Mouse (Mus musculus) CH12.LX (cell line): ENCODE results near the gene Oosp2.

ENCODE experiments used
- CHD1 ChIP-seq: IDR thresholded peaks from 2 replicates; pipeline ENCODE4 v1.6.1; 2012; ENCODE audit warnings: low read depth, low read length, improper control_type of control experiment, inconsistent platforms
- CTCF ChIP-seq, 2 experiments: IDR thresholded peaks in 1 of 2; conservative IDR thresholded peaks in 1 of 2; 2 replicates each; pipeline ENCODE4 v1.5.1; 2011 to 2012; ENCODE audit warnings: low read depth in 2 of 2, low read length in 2 of 2, improper control_type of control experiment in 1 of 2, inconsistent platforms in 1 of 2, mild to moderate bottlenecking in 1 of 2, moderate library complexity in 1 of 2
- ELF1 ChIP-seq: IDR thresholded peaks from 2 replicates; pipeline ENCODE4 v1.6.1; 2014; ENCODE audit warnings: low read depth, mild to moderate bottlenecking, inconsistent platforms, low read length, improper control_type of control experiment
- EP300 ChIP-seq: IDR thresholded peaks from 2 replicates; pipeline ENCODE4 v1.6.1; 2011; ENCODE audit warnings: low read length, improper control_type of control experiment
- ETS1 ChIP-seq: conservative IDR thresholded peaks from 2 replicates; pipeline ENCODE4 v1.6.1; 2012; ENCODE audit warnings: low read depth, mild to moderate bottlenecking, inconsistent platforms, low read length, improper control_type of control experiment, moderate library complexity
- GABPA ChIP-seq: IDR thresholded peaks from 2 replicates; pipeline ENCODE4 v1.6.1; 2012; ENCODE audit warnings: low read depth, low read length, improper control_type of control experiment, inconsistent platforms; ENCODE audit not compliant: insufficient replicate concordance
- MAZ ChIP-seq: IDR thresholded peaks from 2 replicates; pipeline ENCODE4 v1.6.1; 2012; ENCODE audit warnings: low read depth, mild to moderate bottlenecking, inconsistent platforms, low read length, improper control_type of control experiment, moderate library complexity
- POLR2A ChIP-seq: IDR thresholded peaks from 2 replicates; pipeline ENCODE4 v1.6.1; 2011; ENCODE audit warnings: low read depth, mild to moderate bottlenecking, improper control_type of control experiment, low read length
- RCOR1 ChIP-seq: conservative IDR thresholded peaks from 2 replicates; pipeline ENCODE4 v1.6.1; 2012; ENCODE audit warnings: low read depth, mild to moderate bottlenecking, inconsistent platforms, low read length, improper control_type of control experiment
- TCF12 ChIP-seq: IDR thresholded peaks from 2 replicates; pipeline ENCODE4 v1.6.1; 2014; ENCODE audit warnings: low read depth, mild to moderate bottlenecking, inconsistent platforms, low read length, improper control_type of control experiment
- USF1 ChIP-seq: IDR thresholded peaks from 2 replicates; pipeline ENCODE4 v1.6.1; 2014; ENCODE audit warnings: low read depth, mild to moderate bottlenecking, inconsistent platforms, low read length, improper control_type of control experiment
- ZC3H11A ChIP-seq: IDR thresholded peaks from 2 replicates; pipeline ENCODE4 v1.6.1; 2012; ENCODE audit warnings: low read depth, mild to moderate bottlenecking, inconsistent platforms, low read length, improper control_type of control experiment
- ZKSCAN1 ChIP-seq: IDR thresholded peaks from 2 replicates; pipeline ENCODE4 v1.6.1; 2012; ENCODE audit warnings: low read depth, inconsistent platforms, low read length, improper control_type of control experiment, borderline replicate concordance

DNA sequence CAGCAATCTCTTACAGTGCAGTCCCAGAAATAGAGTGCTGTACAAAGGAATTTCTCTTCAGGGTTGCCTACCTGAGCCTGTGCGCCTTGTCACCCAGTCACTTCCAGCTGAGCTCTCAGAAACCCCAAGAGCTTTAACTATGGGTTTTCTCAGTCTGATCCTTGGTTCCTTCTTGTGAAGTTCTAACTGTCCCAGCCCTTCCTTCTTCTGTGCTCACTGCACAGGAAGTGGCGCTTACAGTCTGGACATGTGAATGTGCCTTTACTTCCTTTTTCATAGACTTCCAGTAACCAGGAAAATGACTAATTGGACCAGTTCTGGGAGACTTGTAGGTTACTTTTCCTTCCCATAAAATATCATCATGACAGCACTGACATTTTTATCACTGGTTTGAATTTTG, 55.8 kb downstream of the Oosp2 start, which contains the start of gene Ms4a6d:
- TF ChIP-seq POLR2A: no peak
- no peak for TF ChIP-seq EP300
- TF ChIP-seq MAZ: no peak
- TF ChIP-seq CTCF (conservative IDR thresholded peaks at IDR 0.05 in 1 of 2, IDR thresholded peaks at IDR 0.05 in 1 of 2; ENCODE audit: low read depth in 2 of 2, low read length in 2 of 2): no peak
- TF ChIP-seq ETS1: no peak
- no peak for TF ChIP-seq USF1
- no peak for TF ChIP-seq ZKSCAN1
- TF ChIP-seq RCOR1: no peak
- no peak for TF ChIP-seq CHD1
- TF ChIP-seq TCF12: no peak
- TF ChIP-seq ZC3H11A: no peak
- no peak for TF ChIP-seq GABPA
- TF ChIP-seq ELF1: no peak
